Comparison of ENCODE assay signal across 21 mouse cellular contexts in the genomic region with DNA sequence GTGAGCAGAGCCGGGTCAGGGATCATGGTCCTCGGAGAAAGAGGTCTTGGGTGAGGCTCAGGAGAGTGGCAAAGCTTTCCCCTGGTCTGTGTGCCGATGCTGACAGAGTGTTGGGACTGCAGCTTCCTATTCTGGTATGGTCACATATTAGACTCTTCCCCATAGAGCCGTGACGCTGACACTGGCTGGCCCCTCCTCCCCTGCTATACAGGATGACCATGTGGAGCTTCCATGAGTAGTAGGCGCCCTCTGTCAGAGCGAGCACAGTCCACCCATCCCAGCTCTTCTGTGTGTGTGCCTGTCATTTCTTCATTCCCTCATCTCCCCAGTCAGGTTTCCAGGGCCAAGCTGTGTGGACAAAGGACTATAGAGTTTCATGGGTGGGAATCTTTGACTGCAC. TPM values are rescaled to one million over a fixed set of nuclear protein-coding genes. Genes with fewer than 3 reads are reported as not detected.
DNase-seq lines count a peak whose midpoint lies in the region; ATAC-seq and TF ChIP-seq lines count a peak whose summit lies in the region.
"Had no signal": no experiment of that assay in that cellular context is flagged by ENCODE, and none has a peak within 500 bp of the region (broad histone marks: within the 10 kb centered on the region; RNA-seq: fewer than 3 reads in every experiment).

No protein-coding gene starts in this region.

- peak overlapping the region; percentile 59 for H3K27ac ChIP-seq in kidney, adult 2 months (ENCODE audit: insufficient read depth, low read depth, low read length)
- 0 out of 2 replicates have a peak overlapping the region, but pooled peaks have one; percentile 13 for H3K27ac ChIP-seq in midbrain, embryonic 10.5 days (replicated peaks)
- no peak overlapping the region for H3K27ac ChIP-seq in midbrain, embryonic 15.5 days
- H3K27ac ChIP-seq in CH12.LX (ENCODE audit: insufficient read depth, low read depth), result no peak overlapping the region
- no peak overlapping the region for H3K27ac ChIP-seq in liver, embryonic 15.5 days (replicated peaks)
- H3K27ac ChIP-seq: heart, adult 2 months; heart, embryonic 15.5 days had no signal

- in situ Hi-C loops in CH12.LX (cut with MboI; ENCODE audit: low pct_ligation_motif_present, low pct_unique_long_range_greater_than_20kb, low sequenced_read_pairs), result no loop called here

- H3K9ac ChIP-seq in midbrain, embryonic 15.5 days, result no peak overlapping the region
- no peak overlapping the region for H3K9ac ChIP-seq in CH12.LX (ENCODE audit: insufficient read depth, low read depth)
- no peak overlapping the region for H3K9ac ChIP-seq in liver, embryonic 15.5 days
- H3K9ac ChIP-seq: forebrain, postnatal 0 days; heart, embryonic 15.5 days had no signal

- ATAC-seq in midbrain, embryonic 15.5 days (replicated peaks), result no peak
- ATAC-seq in liver, embryonic 15.5 days (ENCODE audit: insufficient read depth), result no peak
- no peak for ATAC-seq in megakaryocyte-erythroid progenitor cell, adult 5-6 weeks (replicated peaks; ENCODE audit: low FRiP score, low TSS enrichment, poor library complexity, severe bottlenecking)
- ATAC-seq: forebrain, postnatal 0 days had no signal

- peak overlapping the region; percentile 62 for H3K4me3 ChIP-seq in kidney, adult 2 months (ENCODE audit: insufficient read depth, low read depth, low read length)
- H3K4me3 ChIP-seq in midbrain, embryonic 10.5 days, result no peak overlapping the region
- H3K4me3 ChIP-seq in midbrain, embryonic 15.5 days, result no peak overlapping the region
- H3K4me3 ChIP-seq in CH12.LX (replicated peaks in 1 of 3; ENCODE audit: low read depth in 2 of 3, low read length in 2 of 3, poor library complexity in 1 of 3), result no peak overlapping the region
- H3K4me3 ChIP-seq in liver, embryonic 15.5 days (replicated peaks), result no peak overlapping the region
- H3K4me3 ChIP-seq: heart, adult 2 months; heart, embryonic 15.5 days had no signal

- peak; percentile 18 for DNase-seq in kidney, adult 2 months
- DNase-seq in kidney, adult 18-20 months, result no peak
- DNase-seq in midbrain, embryonic 10.5 days (ENCODE audit: low spot score), result no peak
- DNase-seq in CH12.LX (ENCODE audit: extremely low read depth), result no peak
- DNase-seq in layer of hippocampus, adult 9-10 months (ENCODE audit: low spot score), result no peak
- DNase-seq: adrenal gland, adult 8-10 months; adrenal gland, postnatal 36 days; cerebellum, adult 2 months; cerebellum, postnatal 10 days; forebrain, postnatal 0 days; gastrocnemius, postnatal 14 days; heart, adult 2 months; heart, postnatal 14 days had no signal

- no peak for TF ChIP-seq POLR2A in kidney, adult 2 months (IDR thresholded peaks at IDR 0.05; ENCODE audit: low read depth, low read length)
- TF ChIP-seq POLR2A in CH12.LX (IDR thresholded peaks at IDR 0.05; ENCODE audit: low read depth, low read length), result no peak

- no peaks in the 10 kb centered on the region for H3K79me2 ChIP-seq in CH12.LX (replicated peaks; ENCODE audit: control insufficient read depth, extremely low read depth, insufficient read depth, poor library complexity, severe bottlenecking)

- H3K27me3 ChIP-seq in kidney, adult 2 months (replicated peaks; ENCODE audit: control insufficient read depth, insufficient read depth, low read length), result no peaks in the 10 kb centered on the region
- no peaks in the 10 kb centered on the region for H3K27me3 ChIP-seq in midbrain, embryonic 10.5 days (ENCODE audit: low read depth, poor library complexity, severe bottlenecking)
- no peaks in the 10 kb centered on the region for H3K27me3 ChIP-seq in midbrain, embryonic 15.5 days (replicated peaks)
- no peaks in the 10 kb centered on the region for H3K27me3 ChIP-seq in CH12.LX (replicated peaks)
- no peaks in the 10 kb centered on the region for H3K27me3 ChIP-seq in liver, embryonic 15.5 days
- H3K27me3 ChIP-seq: heart, embryonic 15.5 days had no signal

- no peak; the same call in 1 of the 2 replicates for TF ChIP-seq RAD21 in CH12.LX (IDR thresholded peaks at IDR 0.05; ENCODE audit: low read depth, low read length)

- 52% methylated on average over 7 of the region's 7 CpGs for WGBS in kidney, adult 2 months
- 78% methylated on average over 7 of the region's 7 CpGs for WGBS in midbrain, embryonic 10.5 days
- 64% methylated on average over 7 of the region's 7 CpGs for WGBS in midbrain, embryonic 15.5 days
- WGBS in liver, embryonic 15.5 days (ENCODE audit: insufficient replicate concordance), result 64% methylated on average over 7 of the region's 7 CpGs

- H3K36me3 ChIP-seq in kidney, adult 2 months (ENCODE audit: control insufficient read depth, insufficient read depth, low read length), result no peaks in the 10 kb centered on the region
- H3K36me3 ChIP-seq in midbrain, embryonic 10.5 days, result no peaks in the 10 kb centered on the region
- no peaks in the 10 kb centered on the region for H3K36me3 ChIP-seq in midbrain, embryonic 15.5 days (replicated peaks)
- no peaks in the 10 kb centered on the region for H3K36me3 ChIP-seq in CH12.LX (replicated peaks in 1 of 2; ENCODE audit: control insufficient read depth in 1 of 2, insufficient read depth in 1 of 2, low read length in 1 of 2)
- H3K36me3 ChIP-seq in liver, embryonic 15.5 days (replicated peaks), result no peaks in the 10 kb centered on the region
- H3K36me3 ChIP-seq: G1E; heart, embryonic 15.5 days had no signal

- no peak for TF ChIP-seq EP300 in CH12.LX (IDR thresholded peaks at IDR 0.05; ENCODE audit: low read length)

- dilution Hi-C loops in CH12.LX (cut with MboI; ENCODE audit: extremely low pct_ligation_motif_present, extremely low pct_unique_long_range_greater_than_20kb, low sequenced_read_pairs), result no loop called here

- H3K4me1 ChIP-seq in kidney, adult 2 months (ENCODE audit: control insufficient read depth, insufficient read depth, low read length), result peaks cover 13% of the 10 kb centered on the region; the same call in 1 of the 2 replicates
- peaks cover 5% of the 10 kb centered on the region for H3K4me1 ChIP-seq in midbrain, embryonic 10.5 days
- no peaks in the 10 kb centered on the region for H3K4me1 ChIP-seq in midbrain, embryonic 15.5 days
- H3K4me1 ChIP-seq in CH12.LX (ENCODE audit: control insufficient read depth in 1 of 2, insufficient read depth in 2 of 2), result peaks cover 0 to 5% of the 10 kb centered on the region in 2 experiments; a peak in 1 of 4 replicates
- peaks cover 8% of the 10 kb centered on the region; the same call in 1 of the 2 replicates for H3K4me1 ChIP-seq in liver, embryonic 15.5 days (replicated peaks)

- no peaks in the 10 kb centered on the region for H3K9me3 ChIP-seq in midbrain, embryonic 10.5 days (replicated peaks)
- no peaks in the 10 kb centered on the region for H3K9me3 ChIP-seq in midbrain, embryonic 15.5 days
- no peaks in the 10 kb centered on the region for H3K9me3 ChIP-seq in CH12.LX (replicated peaks; ENCODE audit: low read length)
- H3K9me3 ChIP-seq in liver, embryonic 15.5 days (replicated peaks), result no peaks in the 10 kb centered on the region
- H3K9me3 ChIP-seq: G1E; heart, embryonic 15.5 days had no signal

- H3K4me2 ChIP-seq in midbrain, embryonic 15.5 days, result no peak overlapping the region
- no peak overlapping the region for H3K4me2 ChIP-seq in CH12.LX (ENCODE audit: insufficient read depth, low read depth, poor library complexity, severe bottlenecking)
- peak overlapping the region; percentile 28 for H3K4me2 ChIP-seq in liver, embryonic 15.5 days
- H3K4me2 ChIP-seq: heart, embryonic 11.5 days; heart, embryonic 15.5 days had no signal

- TF ChIP-seq CTCF in kidney, adult 2 months (conservative IDR thresholded peaks at IDR 0.05; ENCODE audit: insufficient read depth, insufficient read length, low read depth, low read length), result no peak
- TF ChIP-seq CTCF in CH12.LX (conservative IDR thresholded peaks at IDR 0.05 in 1 of 2, IDR thresholded peaks at IDR 0.05 in 1 of 2; ENCODE audit: low read depth in 2 of 2, low read length in 2 of 2), result no peak

RNA-seq across cellular contexts. Expression of a gene that starts 3.4 kb away (rescaled TPM):
- 163 and 168 TPM in 2 replicates for polyA plus RNA-seq in kidney, adult 2 months (2012; rRNA removed)
- polyA plus RNA-seq in midbrain, embryonic 10.5 days (2016; fragmentation: Nextera tagmentation; extraction: Ambion mirVana), result 1.3 and 1.5 TPM in 2 replicates
- polyA plus RNA-seq in midbrain, embryonic 15.5 days (2015; fragmentation: Nextera tagmentation; extraction: Ambion mirVana), result 0.98 and 1.3 TPM in 2 replicates
- total RNA-seq in CH12.LX (2012; rRNA removed) (0.04 and 0.25 TPM in 2 replicates), CH12.LX (2014; rRNA removed) (not detected in 2 replicates)
- 0.49 TPM in 1 of 2 replicates, not detected in the other for polyA plus RNA-seq in CH12.LX (2012; ENCODE audit: insufficient read length, low read depth)
- polyA plus RNA-seq in liver, embryonic 15.5 days (2015; fragmentation: Nextera tagmentation; extraction: Ambion mirVana), result 17.9 and 27.8 TPM in 2 replicates
- 0.28 TPM in 1 of 2 replicates, not detected in the other for total RNA-seq in megakaryocyte-erythroid progenitor cell, adult 5-6 weeks (2014; fragmentation: Nextera tagmentation)
- total RNA-seq in megakaryocyte-erythroid progenitor cell, adult 5-6 weeks (2017), result 0.61 TPM in 1 of 2 replicates, not detected in the other
- total RNA-seq: forebrain, postnatal 0 days had no signal
- polyA plus RNA-seq: G1E had no signal

RNA-seq across cellular contexts. Expression of a gene that starts 36.1 kb away (rescaled TPM):
- polyA plus RNA-seq in kidney, adult 2 months (2012; rRNA removed), result 0.19 and 0.28 TPM in 2 replicates
- 0.25 and 1.1 TPM in 2 replicates for polyA plus RNA-seq in midbrain, embryonic 10.5 days (2016; fragmentation: Nextera tagmentation; extraction: Ambion mirVana)
- polyA plus RNA-seq in midbrain, embryonic 15.5 days (2015; fragmentation: Nextera tagmentation; extraction: Ambion mirVana), result 2.2 and 2.6 TPM in 2 replicates
- total RNA-seq in CH12.LX (2012; rRNA removed), result not detected in 2 replicates
- not detected in 2 replicates for total RNA-seq in CH12.LX (2014; rRNA removed)
- polyA plus RNA-seq in CH12.LX (2012; ENCODE audit: insufficient read length, low read depth), result not detected in 2 replicates
- polyA plus RNA-seq in liver, embryonic 15.5 days (2015; fragmentation: Nextera tagmentation; extraction: Ambion mirVana), result not detected in 2 replicates
- not detected in 2 replicates for total RNA-seq in megakaryocyte-erythroid progenitor cell, adult 5-6 weeks (2014; fragmentation: Nextera tagmentation)
- not detected in 2 replicates for total RNA-seq in megakaryocyte-erythroid progenitor cell, adult 5-6 weeks (2017)
- total RNA-seq: adrenal gland, adult 8-10 months; adrenal gland, postnatal 36 days; G1E; gastrocnemius, adult 18-20 months; heart, adult 2 months; heart, postnatal 14 days; hematopoietic stem cell, adult 5-6 weeks had no signal
- polyA plus RNA-seq: G1E; heart, adult 2 months; heart, embryonic 11.5 days; heart, embryonic 15.5 days had no signal

RNA-seq across cellular contexts. Expression of a gene that starts 39.2 kb away (rescaled TPM):
- 22.4 and 25.5 TPM in 2 replicates for polyA plus RNA-seq in kidney, adult 2 months (2012; rRNA removed)
- 0.89 and 1.1 TPM in 2 replicates for polyA plus RNA-seq in midbrain, embryonic 10.5 days (2016; fragmentation: Nextera tagmentation; extraction: Ambion mirVana)
- polyA plus RNA-seq in midbrain, embryonic 15.5 days (2015; fragmentation: Nextera tagmentation; extraction: Ambion mirVana), result 1.1 and 1.3 TPM in 2 replicates
- total RNA-seq in CH12.LX (2012; rRNA removed) (0.55 and 0.72 TPM in 2 replicates), CH12.LX (2014; rRNA removed) (0.19 and 0.76 TPM in 2 replicates)
- 0.26 TPM in 1 of 2 replicates, not detected in the other for polyA plus RNA-seq in CH12.LX (2012; ENCODE audit: insufficient read length, low read depth)
- 3.4 and 4.4 TPM in 2 replicates for polyA plus RNA-seq in liver, embryonic 15.5 days (2015; fragmentation: Nextera tagmentation; extraction: Ambion mirVana)
- 0.42 and 0.92 TPM in 2 replicates for total RNA-seq in megakaryocyte-erythroid progenitor cell, adult 5-6 weeks (2014; fragmentation: Nextera tagmentation)
- 0.08 and 0.52 TPM in 2 replicates for total RNA-seq in megakaryocyte-erythroid progenitor cell, adult 5-6 weeks (2017)
- total RNA-seq: G1E had no signal
- polyA plus RNA-seq: G1E had no signal

RNA-seq across cellular contexts. Expression of a gene that starts 39.3 kb away (rescaled TPM):
- polyA plus RNA-seq in kidney, adult 2 months (2012; rRNA removed), result 14.7 and 25.0 TPM in 2 replicates
- polyA plus RNA-seq in midbrain, embryonic 10.5 days (2016; fragmentation: Nextera tagmentation; extraction: Ambion mirVana), result 215 and 228 TPM in 2 replicates
- 167 and 175 TPM in 2 replicates for polyA plus RNA-seq in midbrain, embryonic 15.5 days (2015; fragmentation: Nextera tagmentation; extraction: Ambion mirVana)
- total RNA-seq in CH12.LX (2012; rRNA removed), result 12.8 and 15.1 TPM in 2 replicates
- 9.5 and 11.7 TPM in 2 replicates for total RNA-seq in CH12.LX (2014; rRNA removed)
- polyA plus RNA-seq in CH12.LX (2012; ENCODE audit: insufficient read length, low read depth), result 37.8 and 55.2 TPM in 2 replicates
- polyA plus RNA-seq in liver, embryonic 15.5 days (2015; fragmentation: Nextera tagmentation; extraction: Ambion mirVana), result 21.0 and 21.7 TPM in 2 replicates
- 85.2 and 100 TPM in 2 replicates for total RNA-seq in megakaryocyte-erythroid progenitor cell, adult 5-6 weeks (2014; fragmentation: Nextera tagmentation)
- 49.2 and 56.4 TPM in 2 replicates for total RNA-seq in megakaryocyte-erythroid progenitor cell, adult 5-6 weeks (2017)

Comparison
In these comparisons a context has a peak if more than half of its experiments do, and no peak if none do; other contexts are left out.
1. H3K27ac ChIP-seq: peak in kidney, adult 2 months (single experiment) and midbrain, embryonic 10.5 days (single experiment); none in midbrain, embryonic 15.5 days (single experiment), CH12.LX (single experiment) and liver, embryonic 15.5 days (single experiment).